ENCODE assay signal across 8 mouse cellular contexts in the genomic region with DNA sequence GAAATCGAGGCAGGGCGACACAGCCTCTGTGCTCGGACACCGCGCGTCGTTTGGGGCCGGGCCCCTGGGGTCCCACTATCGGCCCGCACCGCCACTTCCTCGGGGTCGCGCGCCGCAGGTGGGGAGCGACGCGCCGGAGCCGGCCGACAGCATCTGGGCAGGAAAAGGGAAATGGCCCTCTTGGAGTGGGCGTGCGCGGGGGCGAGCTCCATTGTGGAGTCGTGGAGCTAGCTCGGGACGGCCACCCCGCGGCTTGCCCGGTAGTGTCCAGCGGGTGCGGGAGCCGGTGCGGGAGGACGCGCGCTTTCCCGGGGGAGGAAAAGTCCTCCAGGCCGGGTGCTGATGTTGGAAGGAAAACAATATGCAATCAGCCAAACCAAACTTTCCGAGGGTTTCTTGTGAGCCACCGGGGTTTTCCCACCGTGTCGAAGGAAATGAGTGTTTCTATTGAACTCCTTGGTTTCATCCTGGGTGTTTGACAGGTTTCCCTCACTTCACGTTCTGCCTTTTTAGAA. TPM values are rescaled to one million over a fixed set of nuclear protein-coding genes. Genes with fewer than 3 reads are reported as not detected.
DNase-seq lines count a peak whose midpoint lies in the region; ATAC-seq and TF ChIP-seq lines count a peak whose summit lies in the region.

No protein-coding gene starts in this region.

- peak; percentile 12 to 30 for DNase-seq in monocyte, adult 2 months (ENCODE audit: low read depth in 1 of 2, low spot score in 2 of 2)
- peak; percentile 71 to 72 for DNase-seq in cerebellum, postnatal 10 days
- peak; percentile 46 to 71 for DNase-seq in gastrocnemius, postnatal 4 days (ENCODE audit: low spot score in 2 of 2)
- DNase-seq in intestine, embryonic 14.5 days (ENCODE audit: low spot score): no peak
- DNase-seq in liver, adult 2 months (ENCODE audit: extremely low read depth, low read depth, low spot score): peak; percentile 42
- DNase-seq in testis, postnatal 14 days (ENCODE audit: low spot score): peak; percentile 74

- no peak for TF ChIP-seq POLR2A in liver, adult 2 months (IDR thresholded peaks at IDR 0.05; ENCODE audit: extremely low read depth, insufficient read depth, low read length)

- H3K79me2 ChIP-seq in liver, adult 2 months (ENCODE audit: control insufficient read depth, insufficient read depth, low read length): peaks cover 14% of the 10 kb centered on the region

- no peaks in the 10 kb centered on the region for H3K36me3 ChIP-seq in intestine, embryonic 14.5 days (ENCODE audit: control insufficient read depth, insufficient read depth, low read length)
- H3K36me3 ChIP-seq in liver, adult 2 months (ENCODE audit: control insufficient read depth, insufficient read depth, low read length): no peaks in the 10 kb centered on the region
- H3K36me3 ChIP-seq in midbrain, embryonic 16.5 days (ENCODE audit: control insufficient read depth, insufficient read depth, low read length): no peaks in the 10 kb centered on the region

- H3K27ac ChIP-seq in intestine, embryonic 14.5 days (ENCODE audit: low read depth): peak overlapping the region; percentile 78
- H3K27ac ChIP-seq in liver, adult 2 months (replicated peaks; ENCODE audit: insufficient read depth, low read depth, low read length): peak overlapping the region; percentile 53
- peak overlapping the region; percentile 92 for H3K27ac ChIP-seq in midbrain, embryonic 16.5 days (ENCODE audit: low read length)

- ATAC-seq in monocyte, adult 5-6 weeks (replicated peaks; ENCODE audit: insufficient number of reproducible peaks, low FRiP score, low TSS enrichment, poor library complexity, severe bottlenecking): no peak
- peak; percentile 77 for ATAC-seq in intestine, embryonic 14.5 days (replicated peaks; ENCODE audit: low FRiP score, low TSS enrichment, low read depth)
- ATAC-seq in midbrain, embryonic 16.5 days: peak; percentile 82

- peak overlapping the region; percentile 79 for H3K4me3 ChIP-seq in intestine, embryonic 14.5 days (ENCODE audit: low read depth, low read length)
- peak overlapping the region; percentile 91 for H3K4me3 ChIP-seq in liver, adult 2 months (ENCODE audit: insufficient read depth, low read depth, low read length)
- H3K4me3 ChIP-seq in midbrain, embryonic 16.5 days (ENCODE audit: low read depth, low read length): peak overlapping the region; percentile 95

- TF ChIP-seq CTCF in liver, adult 2 months (IDR thresholded peaks at IDR 0.05; ENCODE audit: low read depth, low read length): 0 out of 2 replicates have a peak, but pooled peaks have one; percentile 5

- H3K9me3 ChIP-seq in intestine, embryonic 14.5 days (ENCODE audit: control insufficient read depth, low read length): no peaks in the 10 kb centered on the region
- no peaks in the 10 kb centered on the region for H3K9me3 ChIP-seq in midbrain, embryonic 16.5 days (replicated peaks; ENCODE audit: control insufficient read depth, low read length, poor library complexity, severe bottlenecking)

- under 1% methylated on average over 45 of the region's 46 CpGs for WGBS in intestine, embryonic 14.5 days
- under 1% methylated on average over 46 of the region's 46 CpGs for WGBS in liver, adult 2 months
- under 1% methylated on average over 45 of the region's 46 CpGs for WGBS in midbrain, embryonic 16.5 days

- peak overlapping the region; percentile 73 for H3K9ac ChIP-seq in intestine, embryonic 14.5 days (ENCODE audit: low read length)
- H3K9ac ChIP-seq in liver, adult 2 months (ENCODE audit: low read depth, low read length): peak overlapping the region; percentile 92
- H3K9ac ChIP-seq in midbrain, embryonic 16.5 days (ENCODE audit: low read depth, low read length): peak overlapping the region; percentile 92

- H3K27me3 ChIP-seq in intestine, embryonic 14.5 days (replicated peaks; ENCODE audit: control insufficient read depth, insufficient read depth, low read length): no peaks in the 10 kb centered on the region
- H3K27me3 ChIP-seq in liver, adult 2 months (ENCODE audit: control insufficient read depth, insufficient read depth, low read length): no peaks in the 10 kb centered on the region
- no peaks in the 10 kb centered on the region for H3K27me3 ChIP-seq in midbrain, embryonic 16.5 days (ENCODE audit: control insufficient read depth, insufficient read depth, low read depth, low read length)

- H3K4me1 ChIP-seq in intestine, embryonic 14.5 days (replicated peaks; ENCODE audit: control insufficient read depth, insufficient read depth, low read length): peaks cover 3% of the 10 kb centered on the region; the same call in 1 of the 2 replicates
- H3K4me1 ChIP-seq in liver, adult 2 months (ENCODE audit: control insufficient read depth, insufficient read depth, low read length): peaks cover 3% of the 10 kb centered on the region; the same call in 1 of the 2 replicates
- peaks cover 10% of the 10 kb centered on the region for H3K4me1 ChIP-seq in midbrain, embryonic 16.5 days (ENCODE audit: control insufficient read depth, insufficient read depth, low read length)

- H3K4me2 ChIP-seq in intestine, embryonic 14.5 days (ENCODE audit: low read length): peak overlapping the region; percentile 55
- peak overlapping the region; percentile 75 for H3K4me2 ChIP-seq in midbrain, embryonic 16.5 days (ENCODE audit: low read length)

RNA-seq across cellular contexts. Expression of a gene that starts 0.5 kb away (rescaled TPM):
- total RNA-seq in monocyte, adult 5-6 weeks (2017): 54.9 to 89.5 TPM (median 66.6 TPM) in 3 replicates
- total RNA-seq in gastrocnemius, postnatal 4 days (2021): 10 to 100 TPM; 36.6 to 39.1 TPM
- 66.8 and 69.4 TPM in 2 replicates for polyA plus RNA-seq in intestine, embryonic 14.5 days (2014; fragmentation: Nextera tagmentation; extraction: Ambion mirVana)
- 10.3 and 11.7 TPM in 2 replicates for total RNA-seq in liver, adult 2 months (2014; rRNA removed)
- 10.1 and 13.1 TPM in 2 replicates for polyA plus RNA-seq in liver, adult 2 months (2012; rRNA removed)
- polyA plus RNA-seq in midbrain, embryonic 16.5 days (2015; fragmentation: Nextera tagmentation; extraction: Ambion mirVana): 94.0 and 111 TPM in 2 replicates

RNA-seq across cellular contexts. Expression of a gene that starts 12.4 kb away (rescaled TPM):
- 8.6 to 21.8 TPM (median 18.3 TPM) in 3 replicates for total RNA-seq in monocyte, adult 5-6 weeks (2017)
- total RNA-seq in gastrocnemius, postnatal 4 days (2021): 1 to 10 TPM; 9.6 to 9.9 TPM
- 6.3 and 6.8 TPM in 2 replicates for polyA plus RNA-seq in intestine, embryonic 14.5 days (2014; fragmentation: Nextera tagmentation; extraction: Ambion mirVana)
- total RNA-seq in liver, adult 2 months (2014; rRNA removed): 3.2 and 6.3 TPM in 2 replicates
- polyA plus RNA-seq in liver, adult 2 months (2012; rRNA removed): 1.1 and 1.6 TPM in 2 replicates
- 1.3 and 1.6 TPM in 2 replicates for polyA plus RNA-seq in midbrain, embryonic 16.5 days (2015; fragmentation: Nextera tagmentation; extraction: Ambion mirVana)

RNA-seq across cellular contexts. Expression of a gene that starts 59.6 kb away (rescaled TPM):
- total RNA-seq in monocyte, adult 5-6 weeks (2017): 118 to 240 TPM (median 139 TPM) in 3 replicates
- total RNA-seq in gastrocnemius, postnatal 4 days (2021): 10 to 100 TPM; 10.4 to 12.5 TPM
- polyA plus RNA-seq in intestine, embryonic 14.5 days (2014; fragmentation: Nextera tagmentation; extraction: Ambion mirVana): 6.0 and 6.7 TPM in 2 replicates
- 2.8 and 3.2 TPM in 2 replicates for total RNA-seq in liver, adult 2 months (2014; rRNA removed)
- 2.5 and 2.6 TPM in 2 replicates for polyA plus RNA-seq in liver, adult 2 months (2012; rRNA removed)
- 4.8 and 4.9 TPM in 2 replicates for polyA plus RNA-seq in midbrain, embryonic 16.5 days (2015; fragmentation: Nextera tagmentation; extraction: Ambion mirVana)
